Mouse (Mus musculus) myocyte (in vitro differentiated cells): ENCODE measurements around the gene Rtl6. TPM values are rescaled to one million over a fixed set of nuclear protein-coding genes. Genes with fewer than 3 reads are reported as not detected.

Source experiments
- H3K27me3 ChIP-seq: one replicate; pipeline ENCODE4 v1.6.1; 2011; ENCODE audit not compliant: control insufficient read depth, insufficient read depth, insufficient read length
- H3K36me3 ChIP-seq: one replicate; pipeline ENCODE4 v1.6.1; 2011; ENCODE audit not compliant: control insufficient read depth, insufficient read depth
- H3K4me2 ChIP-seq: one replicate; pipeline ENCODE4 v1.6.1; 2011; ENCODE audit warnings: low read depth, control low read depth
- H3K4me3 ChIP-seq: one replicate; pipeline ENCODE4 v1.5.1; 2011; ENCODE audit warnings: mild to moderate bottlenecking, control low read depth, moderate library complexity
- H3K79me2 ChIP-seq: one replicate; pipeline ENCODE4 v1.6.1; 2011; ENCODE audit not compliant: control insufficient read depth, insufficient read depth
- H3ac ChIP-seq: one replicate; pipeline ENCODE4 v1.6.1; 2011; ENCODE audit not compliant: control insufficient read depth, insufficient read length
- CEBPB ChIP-seq: IDR thresholded peaks from 2 replicates; pipeline ENCODE4 v1.6.1; 2011; ENCODE audit warnings: mild to moderate bottlenecking, moderate library complexity; ENCODE audit not compliant: poor library complexity, insufficient read depth, severe bottlenecking
- E2F4 ChIP-seq: IDR thresholded peaks from one replicate; pipeline ENCODE4 v1.6.1; 2011; ENCODE audit warnings: mild to moderate bottlenecking, control low read depth, moderate library complexity; ENCODE audit not compliant: insufficient read depth
- MAX ChIP-seq: IDR thresholded peaks from one replicate; pipeline ENCODE4 v1.6.1; 2011; ENCODE audit warnings: low read depth, mild to moderate bottlenecking, control low read depth
- MYOD1 ChIP-seq, 3 experiments: IDR thresholded peaks; one replicate each; pipeline ENCODE4 v1.6.1; 2011; ENCODE audit warnings: control low read depth in 2 of 3, low read depth in 2 of 3, mild to moderate bottlenecking in 2 of 3, moderate library complexity in 1 of 3; ENCODE audit not compliant: insufficient read length in 2 of 3, control insufficient read depth in 1 of 3
- MYOG ChIP-seq, 3 experiments: IDR thresholded peaks; one replicate each; pipeline ENCODE4 v1.6.1; 2011; ENCODE audit warnings: control low read depth in 2 of 3, low read depth in 2 of 3, mild to moderate bottlenecking in 2 of 3; ENCODE audit not compliant: insufficient read length in 2 of 3, control insufficient read depth in 1 of 3, insufficient read depth in 1 of 3
- POLR2A ChIP-seq: IDR thresholded peaks from one replicate; pipeline ENCODE4 v1.6.1; 2011; ENCODE audit warnings: low read depth, mild to moderate bottlenecking, control low read depth, moderate library complexity; ENCODE audit not compliant: insufficient read length
- POLR2AphosphoS2 ChIP-seq: IDR thresholded peaks from one replicate; pipeline ENCODE4 v1.6.1; 2011; ENCODE audit warnings: low read depth, control low read depth; ENCODE audit not compliant: insufficient read length
- REST ChIP-seq: IDR thresholded peaks from one replicate; pipeline ENCODE4 v1.6.1; 2011; ENCODE audit warnings: mild to moderate bottlenecking, control low read depth, moderate library complexity; ENCODE audit not compliant: insufficient read depth, insufficient read length
- SRF ChIP-seq: IDR thresholded peaks from one replicate; pipeline ENCODE4 v1.6.1; 2011; ENCODE audit warnings: low read depth; ENCODE audit not compliant: control insufficient read depth, insufficient read length
- TCF12 ChIP-seq: IDR thresholded peaks from one replicate; pipeline ENCODE4 v1.6.1; 2011; ENCODE audit warnings: mild to moderate bottlenecking, control low read depth; ENCODE audit not compliant: poor library complexity, insufficient read depth, severe bottlenecking
- TCF3 ChIP-seq: IDR thresholded peaks from one replicate; pipeline ENCODE4 v1.6.1; 2011; ENCODE audit warnings: low read depth, control low read depth; ENCODE audit not compliant: insufficient read length
- USF1 ChIP-seq: IDR thresholded peaks from one replicate; pipeline ENCODE4 v1.6.1; 2011; ENCODE audit warnings: low read depth, mild to moderate bottlenecking, control low read depth, moderate library complexity
- polyA plus RNA-seq: library from polyadenylated mRNA; unstranded; fragments of >200 nt; fragmentation: generic; extraction: Trizol; gene quantifications from one replicate; pipeline ENCODE4 v1.2.1, GENCODE M21; 2012; ENCODE audit warnings: missing spikeins

Rtl6 gene
- polyA plus RNA-seq, 1 experiment: 0.02 TPM

DNA sequence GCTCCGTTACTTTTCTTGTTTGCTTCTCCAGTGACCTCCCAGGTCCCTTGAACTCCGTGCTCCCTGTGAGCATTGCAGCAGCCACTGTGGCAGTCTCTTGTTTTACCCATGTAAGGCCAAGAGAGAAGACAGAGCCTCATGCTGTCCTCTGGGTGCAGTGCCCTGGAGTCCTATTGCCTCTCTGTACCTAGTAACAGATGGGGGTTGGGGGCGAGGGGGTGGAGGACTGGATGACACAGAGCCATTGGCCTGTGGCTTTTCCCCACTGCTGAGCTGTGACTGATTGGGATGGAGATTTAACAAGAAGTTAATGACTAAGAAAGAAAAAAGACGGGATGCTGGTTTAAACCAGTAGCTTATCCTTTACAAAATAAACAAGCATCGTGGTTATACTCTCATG is 16.4 kb downstream of the Rtl6 start:
- H3K4me2 ChIP-seq: no peak overlapping the region
- no peak overlapping the region for H3K4me3 ChIP-seq
- H3ac ChIP-seq: no peak overlapping the region
- H3K36me3 ChIP-seq: no peaks in the 10 kb centered on the region
- TF ChIP-seq TCF12 (no peak), TCF3 (no peak), MYOG (IDR thresholded peaks at IDR 0.05; ENCODE audit: control insufficient read depth in 1 of 3, insufficient read depth in 1 of 3, insufficient read length in 2 of 3, low read depth in 2 of 3) (no peak), MYOD1 (IDR thresholded peaks at IDR 0.05; ENCODE audit: control insufficient read depth in 1 of 3, insufficient read length in 2 of 3, low read depth in 2 of 3) (no peak), MAX (no peak), REST (no peak), POLR2AphosphoS2 (no peak), SRF (no peak), CEBPB (no peak), E2F4 (no peak), USF1 (no peak)
- H3K27me3 ChIP-seq: peaks cover 6% of the 10 kb centered on the region
- H3K79me2 ChIP-seq: no peaks in the 10 kb centered on the region

- H3ac ChIP-seq: no peak overlapping the region
- H3K36me3 ChIP-seq: no peaks in the 10 kb centered on the region
- no peak overlapping the region for H3K4me3 ChIP-seq
- no peaks in the 10 kb centered on the region for H3K79me2 ChIP-seq
- peaks cover 9% of the 10 kb centered on the region for H3K27me3 ChIP-seq
- H3K4me2 ChIP-seq: no peak overlapping the region
- TF ChIP-seq MAX (no peak), MYOG (IDR thresholded peaks at IDR 0.05; ENCODE audit: control insufficient read depth in 1 of 3, insufficient read depth in 1 of 3, insufficient read length in 2 of 3, low read depth in 2 of 3) (no peak), POLR2AphosphoS2 (no peak), E2F4 (no peak), CEBPB (no peak), USF1 (no peak), MYOD1 (IDR thresholded peaks at IDR 0.05; ENCODE audit: control insufficient read depth in 1 of 3, insufficient read length in 2 of 3, low read depth in 2 of 3) (no peak), REST (no peak), POLR2A (no peak), TCF12 (no peak), SRF (no peak), TCF3 (no peak)
Observed at GRCm38 (mm10) chr15:84538974-84539588, 18.5 kb downstream of the Rtl6 start.

DNA sequence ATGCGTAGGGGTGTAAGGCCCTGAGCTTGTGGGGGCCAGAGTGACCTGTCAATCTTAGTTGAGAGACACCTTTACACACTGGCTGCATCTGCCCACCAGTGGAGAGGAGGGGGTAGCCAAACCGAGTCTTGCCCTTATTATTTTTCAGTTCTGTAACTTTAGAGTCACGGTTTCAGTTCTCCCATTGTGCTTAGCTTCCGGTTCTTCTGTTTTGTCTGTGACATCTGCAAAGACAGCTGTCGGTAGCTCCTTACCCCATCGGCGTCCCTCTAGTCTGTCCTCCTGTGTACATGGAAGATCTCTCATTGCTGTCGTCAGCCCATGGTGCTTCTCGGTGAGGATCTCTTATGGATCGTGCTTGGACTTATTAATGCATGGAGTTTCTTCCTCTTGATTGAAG is 20.5 kb downstream of the Rtl6 start:
- no peak overlapping the region for H3K4me2 ChIP-seq
- H3K4me3 ChIP-seq: no peak overlapping the region
- no peak for TF ChIP-seq TCF3
- no peak for TF ChIP-seq MYOD1 (IDR thresholded peaks at IDR 0.05; ENCODE audit: control insufficient read depth in 1 of 3, insufficient read length in 2 of 3, low read depth in 2 of 3)
- no peak for TF ChIP-seq TCF12
- no peak for TF ChIP-seq POLR2A
- no peak for TF ChIP-seq E2F4
- TF ChIP-seq SRF: no peak
- TF ChIP-seq CEBPB: no peak
- TF ChIP-seq MYOG (IDR thresholded peaks at IDR 0.05; ENCODE audit: control insufficient read depth in 1 of 3, insufficient read depth in 1 of 3, insufficient read length in 2 of 3, low read depth in 2 of 3): no peak
- no peak for TF ChIP-seq POLR2AphosphoS2
- no peak overlapping the region for H3ac ChIP-seq
- H3K79me2 ChIP-seq: no peaks in the 10 kb centered on the region
- H3K36me3 ChIP-seq: no peaks in the 10 kb centered on the region
- H3K27me3 ChIP-seq: peaks cover 27% of the 10 kb centered on the region

- Histone ChIP-seq H3K27me3 (peaks cover 23% of the 10 kb centered on the region), H3K4me3 (no peak overlapping the region), H3K36me3 (no peaks in the 10 kb centered on the region), H3K4me2 (no peak overlapping the region), H3ac (no peak overlapping the region), H3K79me2 (no peaks in the 10 kb centered on the region)
- TF ChIP-seq USF1 (no peak), MYOG (IDR thresholded peaks at IDR 0.05; ENCODE audit: control insufficient read depth in 1 of 3, insufficient read depth in 1 of 3, insufficient read length in 2 of 3, low read depth in 2 of 3) (no peak), CEBPB (no peak), E2F4 (no peak)
Observed at GRCm38 (mm10) chr15:84536611-84537010, 21.0 kb downstream of the Rtl6 start.

- Histone ChIP-seq H3K4me2 (no peak overlapping the region), H3ac (no peak overlapping the region), H3K36me3 (no peaks in the 10 kb centered on the region), H3K4me3 (no peak overlapping the region), H3K79me2 (no peaks in the 10 kb centered on the region), H3K27me3 (peaks cover 24% of the 10 kb centered on the region)
- TF ChIP-seq MAX: no peak
- no peak for TF ChIP-seq TCF12
- no peak for TF ChIP-seq CEBPB
- TF ChIP-seq MYOG (IDR thresholded peaks at IDR 0.05; ENCODE audit: control insufficient read depth in 1 of 3, insufficient read depth in 1 of 3, insufficient read length in 2 of 3, low read depth in 2 of 3): no peak
- TF ChIP-seq POLR2A: no peak
- no peak for TF ChIP-seq MYOD1 (IDR thresholded peaks at IDR 0.05; ENCODE audit: control insufficient read depth in 1 of 3, insufficient read length in 2 of 3, low read depth in 2 of 3)
- TF ChIP-seq SRF: no peak
- TF ChIP-seq USF1: no peak
- TF ChIP-seq TCF3: no peak
- no peak for TF ChIP-seq E2F4
- no peak for TF ChIP-seq POLR2AphosphoS2
Observed at GRCm38 (mm10) chr15:84535953-84536352, 21.7 kb downstream of the Rtl6 start.
